Mouse (Mus musculus) bone marrow, adult 2 months (tissue): ENCODE measurements around the gene Cdc34.
A peak's percentile ranks its signal among the peaks of the same experiment; 100 is the strongest.

Source experiments
- CTCF ChIP-seq: fragments of 200-500 bp; IDR thresholded peaks from 2 replicates; pipeline ENCODE4 v1.5.1; 2011; ENCODE audit warnings: low read length, control low read depth; ENCODE audit not compliant: control insufficient read depth, insufficient read depth
- POLR2A ChIP-seq: fragments of 200-500 bp; IDR thresholded peaks from 2 replicates; pipeline ENCODE4 v1.6.1; 2011; ENCODE audit warnings: low read depth, mild to moderate bottlenecking, control low read depth, low read length, borderline replicate concordance; ENCODE audit not compliant: control insufficient read depth

DNA sequence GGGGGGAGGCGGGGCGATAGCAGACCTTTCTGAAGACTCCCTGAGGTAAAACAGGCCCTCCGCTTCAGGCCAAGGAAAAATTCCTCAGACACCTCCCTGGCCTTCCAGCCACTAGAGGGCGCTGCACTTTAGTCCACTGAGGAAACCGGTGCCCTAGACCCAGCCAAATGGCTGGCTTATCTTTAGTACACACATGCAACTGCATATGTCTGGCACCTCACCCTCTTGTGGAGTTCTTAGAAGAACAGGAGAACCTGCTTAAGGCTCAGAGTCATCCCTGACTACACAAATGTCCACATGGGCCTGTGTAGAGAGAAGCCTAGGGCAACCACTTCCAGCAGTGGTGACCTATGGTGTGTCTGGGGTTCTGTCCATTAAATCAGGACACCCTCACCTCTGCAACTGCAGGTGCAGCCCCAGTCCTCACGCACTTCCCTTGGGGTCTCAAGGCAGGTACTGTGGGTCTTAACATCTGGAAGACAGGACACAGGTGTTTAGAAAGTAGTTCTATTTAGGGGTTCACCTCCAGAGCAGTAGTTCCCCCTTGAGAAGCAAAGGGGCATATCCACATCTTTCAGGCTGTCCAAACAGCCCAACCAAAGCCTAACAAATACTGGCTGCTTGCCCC, 30.6 kb downstream of the Cdc34 start:
- peak; percentile 91 for TF ChIP-seq CTCF
- no peak for TF ChIP-seq POLR2A
